Comparison of ENCODE assay signal across 8 mouse cellular contexts in the genomic region with DNA sequence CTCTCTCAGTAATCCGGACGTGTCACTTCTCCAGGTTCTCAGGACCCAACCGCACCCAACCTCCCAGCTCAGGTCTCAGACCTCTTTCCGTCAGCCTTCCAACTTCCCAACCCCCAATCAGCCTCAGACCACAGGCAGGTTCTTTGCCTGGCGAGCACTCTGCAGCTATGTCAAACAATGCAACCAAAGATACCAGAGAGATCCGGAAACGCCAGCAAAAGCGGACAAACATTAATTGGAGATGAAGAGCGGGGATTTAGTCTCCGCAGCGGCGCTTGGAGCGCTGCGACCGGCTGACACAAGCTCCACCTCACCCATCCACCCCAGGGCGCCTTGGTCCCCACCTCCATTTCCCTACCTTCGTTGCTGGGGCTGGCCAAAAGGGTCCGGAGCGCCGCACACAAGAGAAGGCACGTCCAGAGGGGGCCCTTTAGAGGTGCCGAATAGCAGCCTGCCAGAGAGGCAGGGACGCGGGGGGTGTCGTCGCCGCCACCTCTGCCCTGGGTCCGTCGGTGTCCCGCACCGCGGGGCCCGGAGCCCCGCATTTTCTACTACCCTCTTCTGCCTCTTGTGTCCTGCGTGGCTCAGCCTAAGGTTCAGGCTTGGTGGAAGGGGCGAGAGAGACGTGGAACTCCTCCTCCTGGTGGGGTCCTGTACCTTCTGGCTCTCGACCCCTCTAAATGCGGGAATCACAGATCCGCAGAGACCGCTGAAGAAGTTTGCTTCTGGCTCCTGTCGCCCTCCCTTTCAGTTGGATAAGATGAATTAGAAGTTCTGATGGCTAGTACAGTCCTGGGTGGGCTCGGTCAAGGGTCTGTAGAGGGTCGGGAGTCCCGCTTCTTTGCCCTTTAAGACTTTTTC. TPM values are rescaled to one million over a fixed set of nuclear protein-coding genes. Genes with fewer than 3 reads are reported as not detected.
DNase-seq lines count a peak whose midpoint lies in the region; ATAC-seq and TF ChIP-seq lines count a peak whose summit lies in the region.

No protein-coding gene starts in this region.

- H3K27ac ChIP-seq in kidney, postnatal 0 days, result no peak overlapping the region
- H3K27ac ChIP-seq in cortical plate, adult 2 months (ENCODE audit: insufficient read depth, low read length), result peak overlapping the region; percentile 75
- peak overlapping the region; percentile 88 for H3K27ac ChIP-seq in neural tube, embryonic 15.5 days (replicated peaks)

- H3K9ac ChIP-seq in kidney, postnatal 0 days (ENCODE audit: low read depth, low read length), result no peak overlapping the region
- H3K9ac ChIP-seq in neural tube, embryonic 15.5 days (replicated peaks), result peak overlapping the region; percentile 75

- TF ChIP-seq POLR2A in cortical plate, adult 2 months (IDR thresholded peaks at IDR 0.05; ENCODE audit: extremely low read depth, insufficient read depth, low read length), result no peak

- no peak; the same call in 1 of the 2 replicates for ATAC-seq in kidney, postnatal 0 days (replicated peaks; ENCODE audit: low FRiP score, low read depth)
- ATAC-seq in neural tube, embryonic 15.5 days (ENCODE audit: low FRiP score), result peak; percentile 21; the same call in 1 of the 2 replicates

- under 1% methylated on average over 45 of the region's 45 CpGs for WGBS in kidney, postnatal 0 days
- under 1% methylated on average over 38 of the region's 45 CpGs for WGBS in neural tube, embryonic 15.5 days

- no peaks in the 10 kb centered on the region for H3K9me3 ChIP-seq in kidney, postnatal 0 days (replicated peaks; ENCODE audit: low read length)
- H3K9me3 ChIP-seq in neural tube, embryonic 15.5 days (replicated peaks), result no peaks in the 10 kb centered on the region

- H3K4me2 ChIP-seq in kidney, postnatal 0 days (ENCODE audit: low read length), result peak overlapping the region; percentile 81
- H3K4me2 ChIP-seq in neural tube, embryonic 15.5 days, result peak overlapping the region; percentile 93

- H3K27me3 ChIP-seq in kidney, postnatal 0 days (ENCODE audit: insufficient read depth, low read length), result peaks cover 27% of the 10 kb centered on the region
- H3K27me3 ChIP-seq in neural tube, embryonic 15.5 days (replicated peaks), result peaks cover 6% of the 10 kb centered on the region; the same call in 1 of the 2 replicates

- DNase-seq in kidney, postnatal 0 days (ENCODE audit: low spot score), result peak; percentile 3
- DNase-seq in kidney, adult 8-10 months, result no peak
- peak; percentile 16 to 30 for DNase-seq in frontal cortex, postnatal 14 days (ENCODE audit: low spot score in 2 of 2)
- DNase-seq in left cerebral cortex, postnatal 4 days, result peak; percentile 10
- DNase-seq in gastrocnemius, postnatal 25 days, result no peak
- DNase-seq in lung, adult 18-20 months, result no peak

- peak overlapping the region; percentile 45 for H3K4me3 ChIP-seq in kidney, postnatal 0 days (replicated peaks; ENCODE audit: low read depth, low read length)
- H3K4me3 ChIP-seq in cortical plate, adult 2 months (ENCODE audit: insufficient read depth, low read length), result peak overlapping the region; percentile 92
- peak overlapping the region; percentile 72 for H3K4me3 ChIP-seq in neural tube, embryonic 15.5 days (replicated peaks)

- intact Hi-C loops in left cerebral cortex, postnatal 4 days (cut with DNase I), result loop anchor here (10.0 kb wide), 1 partner anchor 131 kb away; no protein-coding TSS in a partner anchor

- H3K36me3 ChIP-seq in kidney, postnatal 0 days (ENCODE audit: insufficient read depth, low read length), result no peaks in the 10 kb centered on the region
- H3K36me3 ChIP-seq in neural tube, embryonic 15.5 days, result no peaks in the 10 kb centered on the region

- no peaks in the 10 kb centered on the region for H3K4me1 ChIP-seq in kidney, postnatal 0 days (replicated peaks; ENCODE audit: insufficient read depth, low read length)
- peaks cover 2% of the 10 kb centered on the region; the same call in 1 of the 2 replicates for H3K4me1 ChIP-seq in cortical plate, adult 2 months (ENCODE audit: control insufficient read depth, insufficient read depth, low read length)
- H3K4me1 ChIP-seq in neural tube, embryonic 15.5 days, result peaks cover 22% of the 10 kb centered on the region

- TF ChIP-seq CTCF in kidney, postnatal 0 days (IDR thresholded peaks at IDR 0.05; ENCODE audit: low read depth), result no peak
- no peak for TF ChIP-seq CTCF in cortical plate, adult 2 months (IDR thresholded peaks at IDR 0.05; ENCODE audit: extremely low read depth, insufficient read depth, low read length)

RNA-seq across cellular contexts. Expression of a gene that starts 1.0 kb away (rescaled TPM):
- polyA plus RNA-seq in kidney, postnatal 0 days (2015; fragmentation: Nextera tagmentation; extraction: Ambion mirVana), result 0.09 and 0.12 TPM in 2 replicates
- 31.6 and 36.9 TPM in 2 replicates for polyA plus RNA-seq in cortical plate, adult 2 months (2012; rRNA removed)
- total RNA-seq in left cerebral cortex, postnatal 4 days (2021), result 100 to 1,000 TPM; 180 to 197 TPM
- 49.2 and 58.8 TPM in 2 replicates for polyA plus RNA-seq in neural tube, embryonic 15.5 days (2015; fragmentation: Nextera tagmentation; extraction: Ambion mirVana)
- total RNA-seq in gastrocnemius, postnatal 25 days (2021), result under 1 TPM in 1 of 2 experiments, not detected in 1; 0.08 TPM

Comparison
In these comparisons a context has a peak if more than half of its experiments do, and no peak if none do; other contexts are left out.
1. DNase-seq: peak in kidney, postnatal 0 days (single experiment), frontal cortex, postnatal 14 days (2 of 2) and left cerebral cortex, postnatal 4 days (single experiment); none in kidney, adult 8-10 months (0 of 2), gastrocnemius, postnatal 25 days (single experiment) and lung, adult 18-20 months (0 of 2).
2. RNA of a gene that starts 1.0 kb away (polyA plus RNA-seq): 49.2 to 58.8 TPM in neural tube, embryonic 15.5 days and 31.6 to 36.9 TPM in cortical plate, adult 2 months; 0.09 to 0.12 TPM in kidney, postnatal 0 days; every median in the first group is over 10 times any median in the second.
3. Peak in every context shown above with its lines, with median percentiles within 50 percentile points of each other: H3K4me3 ChIP-seq.